31 mouse cellular contexts compared by ENCODE assay signal in genomic region chr2:156538817-156539555, GRCm38 (mm10). TPM values are rescaled to one million over a fixed set of nuclear protein-coding genes. Genes with fewer than 3 reads are reported as not detected.
DNase-seq lines count a peak whose midpoint lies in the region; ATAC-seq and TF ChIP-seq lines count a peak whose summit lies in the region.
"Had no signal": no experiment of that assay in that cellular context is flagged by ENCODE, and none has a peak within 500 bp of the region (broad histone marks: within the 10 kb centered on the region; RNA-seq: fewer than 3 reads in every experiment).

No protein-coding gene starts in this region.

- peak; percentile 70 for ATAC-seq in lung, embryonic 16.5 days (ENCODE audit: low read depth)
- peak; percentile 89 for ATAC-seq in lung, postnatal 0 days
- ATAC-seq in intestine, postnatal 0 days, result no peak
- ATAC-seq: forebrain, embryonic 14.5 days; hindbrain, postnatal 0 days; intestine, embryonic 16.5 days had no signal

- DNase-seq in lung, adult 2 months, result no peak
- peak; percentile 32 for DNase-seq in MN1 (ENCODE audit: low spot score)
- peak; percentile 81 for DNase-seq in lung, postnatal 0 days (ENCODE audit: low spot score)
- no peak for DNase-seq in gastrocnemius, postnatal 4 days (ENCODE audit: low spot score in 2 of 2)
- DNase-seq in frontal cortex, postnatal 14 days (ENCODE audit: low spot score in 2 of 2), result no peak
- DNase-seq: adrenal gland, adult 2 months; adrenal gland, postnatal 36 days; B cell, adult 2 months; cerebellum, adult 8-10 months; cerebellum, postnatal 36 days; embryo, embryonic 11 days; gastrocnemius, adult 2 months; heart, postnatal 14 days; kidney, postnatal 25 days; liver; midbrain, embryonic 14.5 days; retina, postnatal 1 day; right cerebral cortex, postnatal 14 days; thymus, postnatal 4 days had no signal

- no peaks in the 10 kb centered on the region for H3K9me3 ChIP-seq in lung, embryonic 16.5 days (ENCODE audit: control insufficient read depth, low read length)
- no peaks in the 10 kb centered on the region for H3K9me3 ChIP-seq in lung, postnatal 0 days (ENCODE audit: low read length)
- no peaks in the 10 kb centered on the region for H3K9me3 ChIP-seq in intestine, postnatal 0 days (ENCODE audit: control insufficient read depth)
- H3K9me3 ChIP-seq: embryonic facial prominence, embryonic 12.5 days; G1E; hindbrain, embryonic 12.5 days; kidney, embryonic 15.5 days; lung, embryonic 15.5 days; neural tube, embryonic 15.5 days had no signal

- no peak for TF ChIP-seq CTCF in lung, adult 2 months (IDR thresholded peaks at IDR 0.05; ENCODE audit: insufficient read depth, low read length)
- TF ChIP-seq CTCF in lung, postnatal 0 days (IDR thresholded peaks at IDR 0.05), result no peak
- TF ChIP-seq CTCF in intestine, postnatal 0 days (IDR thresholded peaks at IDR 0.05; ENCODE audit: low read depth), result no peak

- 57% methylated on average over 7 of the region's 7 CpGs for WGBS in lung, embryonic 16.5 days
- WGBS in lung, adult 2 months, result 68% methylated on average over 7 of the region's 7 CpGs
- 67% methylated on average over 7 of the region's 7 CpGs for WGBS in lung, postnatal 0 days
- 83% methylated on average over 7 of the region's 7 CpGs for WGBS in intestine, postnatal 0 days

- TF ChIP-seq EP300 in lung, postnatal 0 days (IDR thresholded peaks at IDR 0.05), result peak; percentile 47; the same call in 1 of the 2 replicates

- no peaks in the 10 kb centered on the region for H3K4me1 ChIP-seq in lung, embryonic 16.5 days (replicated peaks; ENCODE audit: control insufficient read depth, insufficient read depth, low read length)
- peaks cover 4% of the 10 kb centered on the region for H3K4me1 ChIP-seq in lung, adult 2 months (ENCODE audit: control insufficient read depth, insufficient read depth, low read length)
- no peaks in the 10 kb centered on the region for H3K4me1 ChIP-seq in lung, postnatal 0 days (ENCODE audit: insufficient read depth, low read depth, low read length)
- H3K4me1 ChIP-seq in intestine, postnatal 0 days (replicated peaks; ENCODE audit: control insufficient read depth, insufficient read depth, low read length), result no peaks in the 10 kb centered on the region
- H3K4me1 ChIP-seq: embryonic facial prominence, embryonic 12.5 days; hindbrain, embryonic 12.5 days; kidney, embryonic 15.5 days; lung, embryonic 15.5 days; neural tube, embryonic 15.5 days had no signal

- no peak overlapping the region for H3K9ac ChIP-seq in lung, embryonic 16.5 days (ENCODE audit: low read length)
- H3K9ac ChIP-seq in lung, postnatal 0 days (replicated peaks; ENCODE audit: low read depth), result no peak overlapping the region
- no peak overlapping the region for H3K9ac ChIP-seq in intestine, postnatal 0 days (ENCODE audit: low read depth, low read length)
- H3K9ac ChIP-seq: embryonic facial prominence, embryonic 12.5 days; hindbrain, embryonic 12.5 days; kidney, embryonic 15.5 days; liver, embryonic 14.5 days; lung, embryonic 15.5 days; neural tube, embryonic 15.5 days had no signal

- no peak overlapping the region; the same call in 1 of the 2 replicates for H3K27ac ChIP-seq in lung, embryonic 16.5 days (ENCODE audit: low read length)
- H3K27ac ChIP-seq in lung, postnatal 0 days (ENCODE audit: low read length), result peak overlapping the region; percentile 51
- H3K27ac ChIP-seq in intestine, postnatal 0 days (ENCODE audit: low read depth, low read length), result no peak overlapping the region
- H3K27ac ChIP-seq: embryonic facial prominence, embryonic 12.5 days; gastrocnemius, adult 2 months; hindbrain, embryonic 12.5 days; hindbrain, postnatal 0 days; kidney, embryonic 15.5 days; liver, embryonic 14.5 days; lung, embryonic 15.5 days; neural tube, embryonic 15.5 days had no signal

- H3K4me2 ChIP-seq in lung, embryonic 16.5 days (ENCODE audit: low read depth, low read length), result no peak overlapping the region
- no peak overlapping the region for H3K4me2 ChIP-seq in lung, postnatal 0 days (replicated peaks; ENCODE audit: low read depth, low read length)
- no peak overlapping the region for H3K4me2 ChIP-seq in intestine, postnatal 0 days (replicated peaks; ENCODE audit: low read depth)
- H3K4me2 ChIP-seq: embryonic facial prominence, embryonic 12.5 days; hindbrain, embryonic 12.5 days; kidney, embryonic 15.5 days; lung, embryonic 15.5 days; neural tube, embryonic 15.5 days had no signal

- H3K27me3 ChIP-seq in lung, embryonic 16.5 days (ENCODE audit: control insufficient read depth, insufficient read depth, low read depth, low read length), result no peaks in the 10 kb centered on the region
- no peaks in the 10 kb centered on the region for H3K27me3 ChIP-seq in lung, postnatal 0 days (replicated peaks; ENCODE audit: insufficient read depth, low read length)
- H3K27me3 ChIP-seq in intestine, postnatal 0 days (replicated peaks; ENCODE audit: control insufficient read depth, insufficient read depth, low read length), result no peaks in the 10 kb centered on the region
- H3K27me3 ChIP-seq: embryonic facial prominence, embryonic 12.5 days; hindbrain, embryonic 12.5 days; kidney, embryonic 15.5 days; lung, embryonic 15.5 days; neural tube, embryonic 15.5 days had no signal

- no peak overlapping the region for H3K4me3 ChIP-seq in lung, embryonic 16.5 days (ENCODE audit: low read length)
- H3K4me3 ChIP-seq in lung, adult 2 months (replicated peaks; ENCODE audit: extremely low read depth, low read depth, low read length), result no peak overlapping the region
- H3K4me3 ChIP-seq in lung, postnatal 0 days (ENCODE audit: low read depth, low read length), result no peak overlapping the region
- H3K4me3 ChIP-seq in intestine, postnatal 0 days (ENCODE audit: low read depth, low read length), result no peak overlapping the region
- H3K4me3 ChIP-seq: embryonic facial prominence, embryonic 12.5 days; gastrocnemius, adult 2 months; hindbrain, embryonic 12.5 days; kidney, embryonic 15.5 days; lung, embryonic 15.5 days; neural tube, embryonic 15.5 days had no signal

- no peak for TF ChIP-seq POLR2A in lung, adult 2 months (IDR thresholded peaks at IDR 0.05; ENCODE audit: borderline replicate concordance, extremely low read depth, low read depth, low read length)

- H3K36me3 ChIP-seq in lung, embryonic 16.5 days (ENCODE audit: control insufficient read depth, insufficient read depth, low read length), result no peaks in the 10 kb centered on the region
- no peaks in the 10 kb centered on the region for H3K36me3 ChIP-seq in lung, postnatal 0 days (ENCODE audit: insufficient read depth, low read length)
- no peaks in the 10 kb centered on the region; the same call in 1 of the 2 replicates for H3K36me3 ChIP-seq in intestine, postnatal 0 days (ENCODE audit: control insufficient read depth, insufficient read depth)
- H3K36me3 ChIP-seq: G1E; lung, embryonic 15.5 days had no signal

RNA-seq across cellular contexts. Expression of gene Aar2, which starts 8.4 kb away (rescaled TPM):
- 31.0 and 32.1 TPM in 2 replicates for polyA plus RNA-seq in lung, embryonic 16.5 days (2015; fragmentation: Nextera tagmentation; extraction: Ambion mirVana)
- polyA plus RNA-seq in lung, adult 2 months (2012; rRNA removed), result 31.3 and 35.0 TPM in 2 replicates
- 21.8 and 23.7 TPM in 2 replicates for polyA plus RNA-seq in lung, postnatal 0 days (2015; fragmentation: Nextera tagmentation; extraction: Ambion mirVana)
- polyA plus RNA-seq in intestine, postnatal 0 days (2015; fragmentation: Nextera tagmentation; extraction: Ambion mirVana), result 25.4 and 30.1 TPM in 2 replicates
- total RNA-seq in gastrocnemius, postnatal 4 days (2021), result 10 to 100 TPM; 20.3 to 20.5 TPM

Comparison
In these comparisons a context has a peak if more than half of its experiments do, and no peak if none do; other contexts are left out.
1. DNase-seq: peak in MN1 (single experiment) and lung, postnatal 0 days (single experiment); none in lung, adult 2 months (single experiment), gastrocnemius, postnatal 4 days (0 of 2) and frontal cortex, postnatal 14 days (0 of 2).